Mouse (Mus musculus) heart, adult 2 months (tissue): ENCODE results near the gene Mmp25.

Experiments
- CTCF ChIP-seq: fragments of 200-600 bp; IDR thresholded peaks from 2 replicates; pipeline ENCODE4 v1.8.1; 2022; ENCODE audit warnings: antibody characterized with exemption, mild to moderate bottlenecking, moderate library complexity
- EP300 ChIP-seq: fragments of 200-500 bp; IDR thresholded peaks from 2 replicates; pipeline ENCODE4 v1.6.1; 2011; ENCODE audit warnings: low read depth, low read length, control low read depth; ENCODE audit not compliant: insufficient read depth

GRCm38 (mm10) chr17:23601836-23602585, 43.1 kb downstream of the Mmp25 start:
- no peak for TF ChIP-seq CTCF
- TF ChIP-seq EP300 = no peak
